Mouse (Mus musculus) bone marrow, adult 2 months (tissue): ENCODE data around the gene Sfmbt1.

ENCODE experiments used
- CTCF ChIP-seq: fragments of 200-500 bp; IDR thresholded peaks from 2 replicates; pipeline ENCODE4 v1.5.1; 2011; ENCODE audit warnings: low read length, control low read depth; ENCODE audit not compliant: control insufficient read depth, insufficient read depth
- POLR2A ChIP-seq: fragments of 200-500 bp; IDR thresholded peaks from 2 replicates; pipeline ENCODE4 v1.6.1; 2011; ENCODE audit warnings: low read depth, mild to moderate bottlenecking, control low read depth, low read length, borderline replicate concordance; ENCODE audit not compliant: control insufficient read depth

DNA sequence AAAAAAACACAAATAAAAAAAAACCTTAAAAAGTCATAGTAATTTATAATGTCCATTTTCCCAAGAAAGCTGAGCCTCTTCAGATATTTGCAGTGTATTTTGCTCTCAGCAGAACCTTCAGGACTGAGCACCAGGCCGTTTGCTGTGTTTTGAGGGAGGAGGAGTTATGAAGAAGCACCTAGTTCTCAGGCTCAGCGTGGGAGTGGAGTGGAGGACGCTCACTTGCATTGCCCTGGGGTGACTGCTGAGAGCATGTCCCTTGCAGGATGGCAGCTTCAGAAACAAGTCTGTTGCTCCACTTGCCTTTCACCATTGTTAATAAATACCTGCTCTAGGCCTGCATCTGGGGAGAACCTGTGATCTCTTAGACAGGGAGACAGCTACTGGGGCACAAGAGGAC, 21.2 kb downstream of the Sfmbt1 start:
- TF ChIP-seq CTCF: no peak
- TF ChIP-seq POLR2A: no peak
